Mouse (Mus musculus) 3134 (cell line): ENCODE results near the gene Prl2c3.
"Not testable (repeated sequence)": the region's sequence is repeated elsewhere in the genome, so short reads cannot be mapped to it uniquely, and the experiment has no call there.

Source experiments
- DNase-seq: peaks from one replicate; pipeline ENCODE4 v3.0.0-alpha.2; 2011; ENCODE audit warnings: low spot score; ENCODE audit not compliant: insufficient read length; ENCODE audit errors: extremely low read depth

Prl2c3 gene

DNA sequence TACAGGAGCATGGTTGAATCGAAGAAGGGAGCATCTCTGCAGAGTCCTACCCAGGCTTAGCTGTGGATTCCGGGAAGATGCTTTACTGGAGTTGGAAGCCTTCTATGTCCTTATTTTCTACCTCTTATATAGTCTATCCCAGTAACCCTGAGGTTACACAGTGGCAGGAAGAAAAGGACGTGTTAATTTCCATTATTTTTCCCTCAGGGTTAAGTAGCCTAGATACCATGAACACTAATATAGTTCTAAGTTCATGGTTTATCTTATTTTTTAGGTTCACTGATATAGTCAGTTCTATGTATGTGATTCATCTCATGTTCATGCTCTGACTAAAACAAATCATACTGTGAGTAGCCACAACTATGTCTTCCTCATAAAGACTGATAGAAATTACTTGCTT, at the start of gene Prl2c3:
TSS of gene Prl2c3 (minus strand) at position 101 of the 400 bp plus-strand sequence.
- DNase-seq: not testable (repeated sequence)

DNA sequence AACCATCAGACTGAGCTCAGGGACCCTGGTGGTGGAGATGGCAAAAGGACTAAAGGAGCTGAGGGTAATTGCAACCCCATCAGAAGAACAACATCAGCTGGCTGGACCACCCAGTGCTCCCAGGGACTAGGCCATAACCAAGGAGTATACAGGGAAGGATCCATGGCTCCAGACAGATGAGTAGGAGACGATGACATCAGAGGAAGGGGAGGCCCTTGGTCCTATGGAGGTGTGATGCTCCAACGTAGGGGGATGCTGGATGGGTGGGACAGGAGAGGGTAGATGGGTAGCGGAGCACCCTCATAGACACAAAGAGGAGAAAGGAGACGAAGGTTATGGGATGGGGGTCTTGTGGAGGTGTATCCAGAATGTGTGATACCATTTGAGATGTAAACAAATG, 48.4 kb upstream of the Prl2c3 start:
- DNase-seq: not testable (repeated sequence)

DNA sequence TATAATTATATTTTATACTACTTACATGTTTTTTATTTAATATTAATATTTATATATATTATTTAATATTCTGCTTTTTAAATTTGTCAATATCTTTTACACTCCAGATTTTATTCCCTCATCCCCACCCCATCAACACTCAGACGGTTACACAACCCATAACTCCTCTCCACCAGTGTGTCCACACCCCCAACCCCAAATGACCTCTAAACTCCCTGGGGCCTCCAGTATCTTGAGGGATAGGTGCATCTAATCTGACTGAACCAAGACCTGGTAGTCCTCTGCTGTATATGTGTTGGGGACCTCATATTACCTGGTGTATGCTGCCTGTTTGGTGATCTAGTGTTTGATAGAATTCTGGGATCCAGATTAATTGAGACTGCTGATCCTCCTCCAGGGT, 44.8 kb upstream of the Prl2c3 start:
- DNase-seq: not testable (repeated sequence)

DNA sequence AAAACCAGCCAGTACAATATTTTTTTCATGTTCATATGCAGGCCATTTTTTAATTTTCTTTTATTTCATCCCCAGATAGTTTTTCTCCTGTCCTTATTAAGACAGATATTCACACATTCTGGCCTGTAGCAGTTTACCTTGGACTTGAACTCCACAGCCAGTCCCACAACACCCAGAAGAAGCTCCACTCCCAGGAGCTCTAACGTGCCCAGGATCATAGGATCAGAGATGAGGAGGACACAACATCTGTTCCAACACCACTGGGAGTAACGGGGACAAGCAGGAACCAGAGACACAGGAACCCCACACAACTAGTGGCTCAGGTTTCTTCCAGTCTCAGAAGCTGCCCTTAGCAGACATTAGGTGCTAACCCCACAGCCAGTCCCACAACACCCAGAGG, 37.7 kb upstream of the Prl2c3 start:
- not testable (repeated sequence) for DNase-seq

DNA sequence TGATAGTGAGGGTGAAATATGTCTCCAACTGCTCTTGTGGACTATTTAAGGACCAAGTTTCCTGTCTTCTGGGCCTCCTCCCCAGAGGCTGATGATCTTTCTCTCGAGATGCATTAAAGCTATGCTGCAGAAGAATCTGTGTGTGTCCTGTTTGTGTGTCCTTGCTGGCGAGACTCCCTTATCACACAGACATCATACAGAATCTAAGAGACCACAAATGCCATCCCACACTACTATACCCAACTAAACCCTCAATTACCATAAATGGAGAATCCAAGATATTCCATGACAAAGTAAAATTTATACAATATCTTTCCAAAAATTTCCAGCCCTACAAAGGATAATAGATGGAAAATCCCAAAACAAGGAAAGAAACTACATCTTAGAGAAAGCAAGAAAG, 31.9 kb upstream of the Prl2c3 start:
- DNase-seq: no peak

DNA sequence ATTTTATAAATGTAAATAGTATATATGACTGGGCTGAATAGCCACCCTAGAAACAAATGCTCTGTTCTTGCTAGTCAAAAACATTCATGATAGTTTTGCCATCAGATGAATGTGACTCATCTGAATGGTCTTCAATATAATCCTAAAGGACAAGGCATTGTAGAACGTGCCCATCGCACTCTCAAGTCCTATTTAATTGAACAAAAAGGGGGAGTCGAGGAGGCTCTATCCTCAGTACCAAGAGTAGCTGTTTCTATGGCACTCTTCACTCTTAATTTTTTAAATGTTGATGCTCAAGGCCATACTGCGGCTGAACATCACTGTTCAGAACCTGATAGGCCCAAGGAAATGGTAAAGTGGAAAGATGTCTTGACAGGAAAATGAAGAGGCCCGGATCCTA, 29.2 kb upstream of the Prl2c3 start:
- no peak for DNase-seq

DNA sequence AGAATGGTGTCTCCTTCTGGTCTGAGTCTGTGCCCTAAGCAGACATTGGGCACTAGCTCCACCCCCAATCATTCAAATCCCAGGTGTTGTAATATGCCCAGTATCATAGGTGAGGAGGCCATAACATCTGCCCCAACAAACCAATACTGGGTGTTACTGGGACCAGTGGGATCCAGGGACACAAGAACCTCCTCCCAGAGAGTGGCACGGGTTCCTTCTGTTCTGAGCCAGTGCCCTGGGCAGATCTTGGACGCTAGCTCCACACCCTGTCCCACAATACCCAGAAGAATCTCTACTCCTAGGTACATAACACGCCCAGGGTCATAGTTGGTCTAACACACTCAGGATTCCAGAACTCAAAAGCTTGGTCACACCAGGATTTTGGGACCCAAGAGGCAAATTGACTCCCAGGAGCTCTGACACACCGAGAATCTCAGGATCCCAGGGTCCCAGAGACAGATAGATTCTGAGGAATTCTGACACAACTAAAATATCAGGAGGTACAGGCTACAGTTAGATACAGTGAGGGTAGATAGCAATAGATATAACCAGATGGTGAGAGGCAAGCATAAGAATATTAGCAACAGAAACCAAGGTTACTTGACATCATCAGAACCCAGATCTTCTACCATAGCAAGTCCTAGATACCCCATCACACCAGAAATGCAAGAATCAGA, 24.8 kb upstream of the Prl2c3 start:
- DNase-seq: not testable (repeated sequence)

DNA sequence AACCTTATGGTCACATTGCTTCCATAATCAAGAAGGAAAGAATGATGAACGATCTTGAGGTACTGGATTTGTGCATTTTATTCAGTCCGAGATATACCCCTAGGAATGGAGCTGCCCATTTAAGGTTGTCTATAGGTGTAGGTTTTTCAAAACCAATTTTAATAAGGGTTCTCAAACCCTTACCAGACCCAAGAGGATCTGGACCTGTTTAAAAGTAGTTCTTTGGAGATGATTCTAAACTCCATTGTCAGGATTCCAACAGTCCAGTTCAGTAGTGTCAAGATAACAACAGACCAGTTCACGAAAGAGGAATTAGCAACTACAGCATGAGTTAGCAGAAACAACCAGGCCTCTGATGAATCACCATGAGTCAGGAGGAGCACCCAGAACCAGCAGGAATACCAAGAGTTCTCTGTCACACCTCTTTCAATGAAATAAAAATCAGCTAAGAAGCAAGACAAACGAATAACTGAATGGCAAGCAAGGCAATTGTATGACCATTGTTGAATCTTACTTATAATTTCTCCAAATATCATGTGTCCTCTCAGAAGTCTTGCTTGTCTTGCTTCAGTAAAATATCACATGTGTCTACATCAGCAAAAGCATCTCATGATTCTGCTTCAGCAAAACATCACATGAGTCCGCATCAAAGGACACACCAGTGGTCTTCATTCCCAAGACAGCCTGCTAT, 14.0 kb upstream of the Prl2c3 start:
- DNase-seq: peak; percentile 22

DNA sequence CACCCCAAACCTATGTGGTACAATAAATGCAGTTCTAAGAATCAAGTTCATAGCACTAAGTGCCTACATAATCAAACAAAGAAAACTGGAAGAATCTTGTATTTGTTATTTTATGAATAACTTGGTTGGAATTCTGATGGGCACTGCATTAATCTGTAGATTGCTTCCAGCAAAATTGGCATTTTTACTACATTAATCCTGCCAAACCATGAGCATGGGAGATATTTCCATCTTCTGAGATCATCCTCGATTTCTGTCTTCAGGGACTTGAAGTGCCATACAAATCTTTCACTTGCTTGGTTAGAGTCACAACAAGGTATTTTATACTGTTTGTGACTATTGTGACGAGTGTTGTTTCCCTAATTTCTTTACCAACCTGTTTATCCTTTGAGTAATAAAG, 9.7 kb upstream of the Prl2c3 start:
- DNase-seq: no peak

DNA sequence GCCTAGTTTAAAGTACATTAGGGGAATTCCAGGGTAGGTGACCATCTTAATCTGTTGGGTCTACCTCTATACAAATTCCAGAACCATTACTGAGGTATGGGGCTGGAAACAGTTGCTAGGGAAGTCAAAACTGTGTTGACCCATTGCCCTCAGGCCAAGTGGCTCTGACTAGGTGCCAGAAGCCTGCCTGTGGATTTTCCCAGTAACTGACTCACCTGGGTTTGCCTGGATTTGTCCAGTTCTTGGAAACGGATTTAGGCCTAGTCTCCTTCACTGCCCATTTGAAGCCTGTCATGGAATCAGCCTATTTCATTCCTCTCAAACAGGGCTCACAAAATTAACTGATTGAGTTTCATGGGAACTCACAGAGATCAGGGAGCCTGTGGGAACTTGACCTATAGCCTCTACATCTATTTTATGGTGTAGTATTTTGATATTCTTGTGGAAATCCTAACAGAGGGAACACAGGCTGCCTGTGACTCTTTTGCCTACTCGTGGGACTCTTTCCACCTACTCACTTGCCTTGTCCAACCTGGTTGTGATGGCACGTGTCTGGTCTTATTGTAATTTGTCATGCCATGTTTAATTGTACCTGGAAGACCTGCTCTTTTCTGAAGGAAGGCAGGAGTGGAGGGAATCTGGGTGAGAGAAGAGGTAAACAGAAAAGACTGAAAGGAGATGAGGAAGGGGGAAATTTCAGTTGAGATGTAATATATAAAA, 9.1 kb upstream of the Prl2c3 start:
- peak; percentile 60 for DNase-seq

DNA sequence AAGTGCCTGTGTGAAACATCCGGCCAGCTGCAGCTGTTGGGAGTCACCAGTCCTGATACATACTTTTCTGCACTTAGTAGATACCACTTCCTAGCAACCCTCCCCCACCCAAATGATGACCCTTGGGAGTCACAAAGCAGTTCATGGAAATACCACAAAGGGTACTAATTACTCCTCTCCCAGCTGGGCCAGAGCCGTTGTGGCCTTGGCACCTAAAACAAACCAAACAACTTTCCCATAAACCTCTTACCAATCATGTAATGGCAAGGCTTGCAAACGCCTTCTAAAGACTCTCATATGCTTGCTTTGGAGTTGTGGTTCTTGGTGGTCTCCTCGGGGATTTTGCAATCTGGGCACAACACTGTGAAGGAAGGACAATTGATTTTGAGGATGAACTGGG, 6.6 kb upstream of the Prl2c3 start:
- not testable (repeated sequence) for DNase-seq

DNA sequence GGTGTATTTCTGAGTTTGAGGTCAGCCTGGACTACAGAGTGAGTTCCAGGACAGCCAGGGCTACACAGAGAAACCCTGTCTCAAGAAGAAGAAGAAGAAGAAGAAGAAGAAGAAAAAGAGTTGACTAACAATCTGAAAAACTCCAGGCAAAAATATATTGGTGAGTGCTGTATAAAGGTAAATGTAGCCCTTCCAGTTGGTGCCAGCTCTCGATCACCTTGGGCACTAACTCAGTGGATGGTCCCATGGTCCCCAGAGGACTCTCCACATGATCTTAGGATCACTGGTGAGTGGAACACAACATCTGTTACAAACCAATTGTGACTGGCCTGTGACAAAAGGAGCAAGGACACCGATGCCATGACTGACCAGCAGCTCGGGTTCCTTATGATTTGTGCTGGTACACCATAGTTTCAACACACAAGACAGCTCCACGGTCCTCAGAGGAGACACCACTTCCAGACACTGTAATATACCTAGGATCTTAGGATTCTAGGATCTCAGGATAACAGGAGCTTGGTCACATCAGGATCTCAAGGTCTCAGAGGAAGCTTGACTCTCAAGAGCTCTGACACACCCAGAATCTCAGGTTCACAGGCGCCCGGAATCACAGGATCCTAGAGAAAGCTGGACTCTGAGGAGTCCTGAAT, 30.3 kb downstream of the Prl2c3 start:
- DNase-seq: not testable (repeated sequence)
